Mouse (Mus musculus) R1 (cell line): ENCODE results near the gene Pmpca.

Experiments
- DNase-seq: peaks from one replicate; pipeline ENCODE4 v3.0.0-alpha.2; 2018; ENCODE audit warnings: low read depth, low spot score

Gene Pmpca

GRCm38 (mm10) chr2:26389154-26389690 lies at the start of gene Pmpca, which contains the start of gene Entr1:
Gene Pmpca (plus strand): TSS chr2:26389339.
Gene Entr1 (minus strand): TSS chr2:26389316.
- DNase-seq = peak; percentile 80

- no peak for DNase-seq
Measured at GRCm38 (mm10) chr2:26341510-26341981, 47.6 kb upstream of the Pmpca start.

GRCm38 (mm10) chr2:26342044-26342443 lies 47.1 kb upstream of the Pmpca start:
- DNase-seq = peak; percentile 16

GRCm38 (mm10) chr2:26342609-26343490 lies 46.3 kb upstream of the Pmpca start:
- peak; percentile 55 for DNase-seq

- no peak for DNase-seq
Measured at GRCm38 (mm10) chr2:26348241-26348640, 40.9 kb upstream of the Pmpca start.

GRCm38 (mm10) chr2:26351358-26352290 lies 37.5 kb upstream of the Pmpca start, which contains the start of gene Dnlz:
Gene Dnlz (minus strand): TSS chr2:26352110.
- peak; percentile 94 for DNase-seq

GRCm38 (mm10) chr2:26352291-26352910 lies 36.7 kb upstream of the Pmpca start:
- no peak for DNase-seq

GRCm38 (mm10) chr2:26353066-26353980 lies 35.8 kb upstream of the Pmpca start:
- no peak for DNase-seq

GRCm38 (mm10) chr2:26354401-26354800 lies 34.7 kb upstream of the Pmpca start:
- no peak for DNase-seq

GRCm38 (mm10) chr2:26356231-26356630 lies 32.9 kb upstream of the Pmpca start:
- no peak for DNase-seq

GRCm38 (mm10) chr2:26356678-26357077 lies 32.5 kb upstream of the Pmpca start:
- peak; percentile 13 for DNase-seq

GRCm38 (mm10) chr2:26357484-26357883 lies 31.7 kb upstream of the Pmpca start:
- peak; percentile 52 for DNase-seq

GRCm38 (mm10) chr2:26358667-26359320 lies 30.3 kb upstream of the Pmpca start:
- DNase-seq = no peak

- no peak for DNase-seq
Measured at GRCm38 (mm10) chr2:26359983-26360382, 29.2 kb upstream of the Pmpca start.

- DNase-seq = peak; percentile 16
Measured at GRCm38 (mm10) chr2:26360772-26361171, 28.4 kb upstream of the Pmpca start, which contains the start of gene Card9. Gene Card9 (minus strand): TSS chr2:26360918.

GRCm38 (mm10) chr2:26362991-26363390 lies 26.1 kb upstream of the Pmpca start:
- no peak for DNase-seq

- DNase-seq = no peak
Measured at GRCm38 (mm10) chr2:26363481-26363880, 25.7 kb upstream of the Pmpca start.

- DNase-seq = no peak
Measured at GRCm38 (mm10) chr2:26364738-26365465, 24.2 kb upstream of the Pmpca start.

GRCm38 (mm10) chr2:26367911-26368310 lies 21.2 kb upstream of the Pmpca start:
- DNase-seq = no peak
